Mouse (Mus musculus) embryonic facial prominence, embryonic 14.5 days (tissue): ENCODE results near the gene Dock10. TPM values are rescaled to one million over a fixed set of nuclear protein-coding genes. Genes with fewer than 3 reads are reported as not detected.

Experiments used
- ATAC-seq: fragments of 200-750 bp; cut with Nextera tagmentation; 2 replicates; pipeline ENCODE4 v1.8.0; 2017; ENCODE audit warnings: low read depth, moderate number of reproducible peaks, moderate TSS enrichment
- DNase-seq: peaks from one replicate; pipeline ENCODE4 v3.0.0-alpha.2; 2015; ENCODE audit warnings: low spot score
- H3K27ac ChIP-seq: fragments of 300-500 bp; sonication (generic); replicated peaks from 2 replicates; pipeline ENCODE4 v1.5.1; 2014; ENCODE audit warnings: low read depth, mild to moderate bottlenecking, low read length, moderate library complexity
- H3K27me3 ChIP-seq: fragments of 300-500 bp; sonication (generic); replicated peaks from 2 replicates; pipeline ENCODE4 v1.6.1; 2014; ENCODE audit warnings: low read length; ENCODE audit not compliant: control insufficient read depth, insufficient read depth
- H3K36me3 ChIP-seq: fragments of 300-500 bp; sonication (generic); 2 replicates; pipeline ENCODE4 v1.6.1; 2014; ENCODE audit warnings: low read length, mixed read lengths; ENCODE audit not compliant: control insufficient read depth, insufficient read depth
- H3K4me1 ChIP-seq: fragments of 300-500 bp; sonication (generic); 2 replicates; pipeline ENCODE4 v1.6.1; 2014; ENCODE audit warnings: antibody characterized with exemption, low read length; ENCODE audit not compliant: control insufficient read depth, insufficient read depth
- H3K4me2 ChIP-seq: fragments of 300-500 bp; sonication (generic); 2 replicates; pipeline ENCODE4 v1.6.1; 2014; ENCODE audit warnings: low read depth, mild to moderate bottlenecking, low read length, moderate library complexity, mixed read lengths
- H3K4me3 ChIP-seq: fragments of 300-500 bp; sonication (generic); 2 replicates; pipeline ENCODE4 v1.5.1; 2014; ENCODE audit warnings: low read depth, mild to moderate bottlenecking, low read length
- H3K9ac ChIP-seq: fragments of 300-500 bp; sonication (generic); 2 replicates; pipeline ENCODE4 v1.6.1; 2014; ENCODE audit warnings: low read depth, mild to moderate bottlenecking, low read length, moderate library complexity, mixed read lengths
- H3K9me3 ChIP-seq: fragments of 300-500 bp; sonication (generic); 2 replicates; pipeline ENCODE4 v1.6.1; 2016; ENCODE audit warnings: low read length; ENCODE audit not compliant: control insufficient read depth
- whole genome bisulfite sequencing: fragments of 180-500 bp; shearing (Covaris S2); extraction: QIAGEN DNeasy Blood & Tissue Kit; methylation state at CpG from one replicate; pipeline ENCODE4 v1.1.7; 2014; 5-methylcytosine and 5-hydroxymethylcytosine counted together
- polyA plus RNA-seq: library from polyadenylated mRNA; unstranded; fragments of >200 nt; fragmentation: Nextera tagmentation; extraction: Ambion mirVana; gene quantifications from 2 replicates; pipeline ENCODE4 v1.2.1, GENCODE M21; 2014

The Dock10 gene
- polyA plus RNA-seq, 1 experiment from 2014 or later, result 10.2 TPM

DNA sequence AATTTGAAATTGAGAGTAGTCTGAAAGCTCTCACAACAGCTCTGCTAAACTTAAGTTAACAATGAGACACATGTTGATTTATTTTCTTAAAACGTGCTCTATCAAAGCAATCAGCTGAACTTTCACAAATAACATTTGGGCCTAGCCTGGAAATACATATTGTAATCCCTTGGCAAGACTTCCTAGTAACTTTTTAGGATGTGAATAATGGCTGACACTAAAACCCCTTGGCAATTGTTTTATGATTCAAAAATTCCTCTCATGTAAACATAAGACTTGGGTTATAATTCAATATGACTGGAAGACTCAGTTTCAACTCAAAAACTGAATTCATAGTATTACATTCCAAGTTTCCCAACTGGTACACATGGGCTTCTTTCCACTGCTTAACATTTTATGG lies 133.0 kb downstream of the Dock10 start:
- H3K9me3 ChIP-seq, result no peaks in the 10 kb centered on the region
- H3K4me1 ChIP-seq, result no peaks in the 10 kb centered on the region
- 44% methylated on average over 1 of the region's 1 CpGs for WGBS
- DNase-seq (peak; percentile 33), ATAC-seq (no peak)
- no peaks in the 10 kb centered on the region for H3K36me3 ChIP-seq
- no peak overlapping the region for H3K4me3 ChIP-seq
- no peak overlapping the region for H3K27ac ChIP-seq
- H3K9ac ChIP-seq, result no peak overlapping the region
- no peaks in the 10 kb centered on the region for H3K27me3 ChIP-seq
- no peak overlapping the region for H3K4me2 ChIP-seq

DNA sequence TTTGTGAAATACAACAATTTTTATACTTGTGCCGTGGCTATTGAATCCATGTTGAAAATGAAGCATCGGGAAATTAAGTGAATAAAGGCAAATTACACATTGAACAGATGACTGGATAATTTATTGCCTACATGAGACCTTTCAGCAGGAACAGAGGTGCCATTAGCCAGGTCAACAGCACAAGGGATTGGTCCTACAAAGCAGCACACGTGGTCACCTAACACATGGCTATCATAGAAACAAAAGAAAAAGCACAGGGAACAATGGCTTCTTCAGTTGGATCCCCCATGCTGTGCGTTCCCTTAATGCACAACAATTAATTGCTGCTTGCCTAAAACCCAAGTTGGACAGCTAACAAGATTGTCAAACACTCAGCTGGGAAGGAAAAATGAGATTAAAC lies 133.8 kb downstream of the Dock10 start:
- Histone ChIP-seq H3K9me3 (no peaks in the 10 kb centered on the region), H3K4me3 (no peak overlapping the region), H3K27me3 (no peaks in the 10 kb centered on the region), H3K27ac (no peak overlapping the region), H3K4me1 (no peaks in the 10 kb centered on the region), H3K4me2 (no peak overlapping the region), H3K9ac (no peak overlapping the region), H3K36me3 (no peaks in the 10 kb centered on the region)
- WGBS, result 73% methylated on average over 4 of the region's 4 CpGs
- no peak for ATAC-seq
- no peak for DNase-seq

DNA sequence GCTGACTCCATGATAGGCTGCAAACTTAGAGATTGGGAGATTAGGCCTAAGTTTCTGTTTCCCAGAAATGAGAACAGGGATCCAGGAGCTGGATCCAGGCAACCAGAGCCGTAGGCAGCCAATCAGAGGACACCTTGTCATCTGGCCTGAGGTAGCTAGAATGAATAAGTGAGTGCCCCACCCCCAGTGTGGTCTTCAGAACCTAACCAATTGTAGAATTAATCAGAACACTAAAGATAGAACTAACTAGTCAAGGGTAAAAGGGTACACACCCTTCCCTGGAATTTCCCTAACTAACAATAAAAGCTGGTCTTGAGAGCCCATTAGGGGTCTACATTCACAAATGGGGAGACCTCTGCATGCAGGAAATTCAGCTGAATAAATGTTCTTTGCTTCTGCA lies 135.7 kb downstream of the Dock10 start:
- Histone ChIP-seq H3K4me1 (no peaks in the 10 kb centered on the region), H3K27ac (no peak overlapping the region), H3K4me2 (no peak overlapping the region), H3K4me3 (no peak overlapping the region), H3K36me3 (no peaks in the 10 kb centered on the region), H3K9me3 (no peaks in the 10 kb centered on the region), H3K27me3 (no peaks in the 10 kb centered on the region), H3K9ac (no peak overlapping the region)
- 88% methylated on average over 1 of the region's 1 CpGs for WGBS
- ATAC-seq, result no peak
- no peak for DNase-seq

DNA sequence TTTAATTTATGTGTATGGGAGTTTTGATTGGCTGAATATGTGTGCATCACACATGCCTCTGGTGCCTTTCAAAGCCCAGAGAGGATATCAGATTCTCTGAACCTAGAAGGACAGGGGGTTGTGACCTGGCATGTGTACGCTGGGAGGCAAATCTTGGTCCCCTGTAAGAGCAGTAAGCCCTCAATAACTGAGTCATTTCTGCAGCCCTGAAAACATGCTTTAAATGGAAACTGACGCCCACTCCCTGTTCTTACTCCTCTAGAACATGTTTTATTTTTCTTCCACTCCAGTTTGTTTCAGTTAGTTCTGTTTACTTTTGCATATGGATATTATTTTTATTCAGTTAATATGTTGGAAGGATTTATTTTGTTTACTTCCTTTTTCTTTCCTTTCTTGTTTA lies 139.2 kb downstream of the Dock10 start:
- ATAC-seq, result no peak
- no peak overlapping the region for H3K4me3 ChIP-seq
- WGBS, result 61% methylated on average over 2 of the region's 2 CpGs

GRCm38 (mm10) chr1:80616671-80617070 lies 141.7 kb downstream of the Dock10 start:
- DNase-seq (no peak), ATAC-seq (no peak)
- no peak overlapping the region for H3K27ac ChIP-seq
- no peak overlapping the region for H3K9ac ChIP-seq
- H3K27me3 ChIP-seq, result no peaks in the 10 kb centered on the region
- no peaks in the 10 kb centered on the region for H3K36me3 ChIP-seq
- no peak overlapping the region for H3K4me2 ChIP-seq
- no peak overlapping the region for H3K4me3 ChIP-seq
- H3K9me3 ChIP-seq, result no peaks in the 10 kb centered on the region
- 86% methylated on average over 5 of the region's 5 CpGs for WGBS
- H3K4me1 ChIP-seq, result no peaks in the 10 kb centered on the region

More for the DNA sequence above, 139.2 kb downstream of the Dock10 start:
- no peaks in the 10 kb centered on the region for H3K36me3 ChIP-seq
- H3K4me2 ChIP-seq, result no peak overlapping the region
- no peak overlapping the region for H3K27ac ChIP-seq
- no peak for DNase-seq
- no peak overlapping the region for H3K9ac ChIP-seq
- no peaks in the 10 kb centered on the region for H3K27me3 ChIP-seq
- H3K4me1 ChIP-seq, result no peaks in the 10 kb centered on the region
- H3K9me3 ChIP-seq, result no peaks in the 10 kb centered on the region

DNA sequence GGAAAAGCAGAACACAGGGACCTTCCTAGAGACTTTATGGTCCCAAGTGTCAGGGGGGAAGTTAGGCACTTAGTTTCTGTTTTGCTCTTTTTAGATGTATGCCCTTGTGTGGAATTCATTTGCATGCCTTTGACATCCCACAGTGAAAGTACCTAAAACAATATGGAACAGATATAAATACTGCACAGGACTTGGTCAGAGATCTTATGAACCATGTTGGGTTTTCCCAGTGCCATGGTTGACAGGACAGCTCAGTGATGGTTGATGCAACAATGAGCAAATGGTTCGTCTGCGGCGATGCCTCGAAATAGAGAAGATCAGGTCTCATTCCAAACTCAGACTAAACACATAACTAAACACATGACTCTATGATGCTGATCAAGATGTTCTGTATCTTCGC lies 143.6 kb downstream of the Dock10 start:
- no peak for ATAC-seq
- Histone ChIP-seq H3K36me3 (no peaks in the 10 kb centered on the region), H3K4me3 (no peak overlapping the region), H3K27me3 (no peaks in the 10 kb centered on the region), H3K4me2 (no peak overlapping the region), H3K9me3 (no peaks in the 10 kb centered on the region), H3K9ac (no peak overlapping the region), H3K4me1 (no peaks in the 10 kb centered on the region), H3K27ac (no peak overlapping the region)
- 88% methylated on average over 5 of the region's 5 CpGs for WGBS
- no peak for DNase-seq

- H3K27ac ChIP-seq, result no peak overlapping the region
- H3K9ac ChIP-seq, result no peak overlapping the region
- no peaks in the 10 kb centered on the region for H3K27me3 ChIP-seq
- no peak overlapping the region for H3K4me2 ChIP-seq
- H3K4me3 ChIP-seq, result no peak overlapping the region
- no peaks in the 10 kb centered on the region for H3K36me3 ChIP-seq
- DNase-seq (no peak), ATAC-seq (no peak)
- WGBS, result 74% methylated on average over 4 of the region's 4 CpGs
- no peaks in the 10 kb centered on the region for H3K4me1 ChIP-seq
- no peaks in the 10 kb centered on the region for H3K9me3 ChIP-seq
Measured at GRCm38 (mm10) chr1:80613395-80614011, 144.8 kb downstream of the Dock10 start.

DNA sequence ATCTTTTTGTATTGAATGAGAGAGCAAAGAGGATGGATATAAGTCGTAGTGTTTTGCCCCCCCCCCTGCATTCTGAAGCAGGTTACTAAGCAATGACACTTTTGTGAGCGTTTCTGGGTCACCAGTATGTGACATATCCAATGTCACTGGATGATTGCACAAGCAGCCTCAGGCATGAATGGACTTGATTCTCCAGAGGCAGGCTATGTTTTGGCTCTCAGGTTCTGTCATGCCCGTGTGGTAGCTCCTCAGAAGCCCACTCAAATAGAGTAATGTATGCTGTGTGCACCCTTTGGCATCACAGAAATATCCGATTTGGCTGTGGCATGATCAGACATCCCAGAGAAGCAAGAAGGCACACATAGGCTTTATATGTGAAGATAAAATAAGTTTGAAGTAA lies 150.8 kb downstream of the Dock10 start:
- Histone ChIP-seq H3K9me3 (no peaks in the 10 kb centered on the region), H3K9ac (no peak overlapping the region), H3K4me1 (no peaks in the 10 kb centered on the region), H3K27ac (no peak overlapping the region), H3K4me3 (no peak overlapping the region), H3K27me3 (no peaks in the 10 kb centered on the region), H3K36me3 (no peaks in the 10 kb centered on the region), H3K4me2 (no peak overlapping the region)
- 53% methylated on average over 4 of the region's 4 CpGs for WGBS
- ATAC-seq, result 0 out of 2 replicates have a peak, but pooled peaks have one; percentile 22
- DNase-seq, result peak; percentile 20

DNA sequence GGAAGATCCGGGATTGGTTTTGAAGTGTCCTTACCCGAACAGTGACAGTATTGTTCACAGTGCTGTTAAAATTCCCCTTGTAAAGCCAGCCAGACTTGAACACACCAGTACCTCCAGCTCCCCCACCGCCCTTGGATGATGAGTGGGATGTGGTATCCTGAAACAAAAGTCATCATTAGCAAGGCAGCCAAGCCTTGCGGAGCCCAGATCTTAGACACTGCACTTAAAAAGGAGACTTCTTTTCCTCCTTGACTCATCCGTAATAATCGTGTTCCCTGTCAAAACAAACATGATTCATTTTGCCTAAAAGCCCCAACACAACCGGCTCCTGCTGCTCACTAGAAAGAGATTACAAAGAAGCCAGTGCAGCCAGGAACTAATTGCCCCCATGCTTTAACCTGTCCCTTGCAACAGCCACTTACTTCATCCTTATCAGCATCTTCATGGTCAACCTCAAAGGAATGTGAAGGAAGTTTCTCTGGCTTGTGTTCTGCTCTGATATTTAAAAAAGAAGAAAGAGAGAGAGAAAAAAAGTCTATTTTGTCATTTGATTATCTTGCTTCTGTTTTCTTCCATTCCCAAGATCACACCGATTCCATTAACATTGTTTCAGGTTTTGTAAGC lies 152.1 kb downstream of the Dock10 start:
- H3K27ac ChIP-seq, result no peak overlapping the region
- H3K36me3 ChIP-seq, result no peaks in the 10 kb centered on the region
- no peaks in the 10 kb centered on the region for H3K27me3 ChIP-seq
- H3K4me3 ChIP-seq, result no peak overlapping the region
- no peak overlapping the region for H3K4me2 ChIP-seq
- no peaks in the 10 kb centered on the region for H3K9me3 ChIP-seq
- H3K4me1 ChIP-seq, result no peaks in the 10 kb centered on the region
- H3K9ac ChIP-seq, result no peak overlapping the region
- DNase-seq (peak; percentile 9), ATAC-seq (no peak)
- WGBS, result 59% methylated on average over 8 of the region's 8 CpGs
